Mouse (Mus musculus) lung, postnatal 10 days (tissue): Measurements from ENCODE around the gene Fam178b.
"Not testable (repeated sequence)": the region's sequence is repeated elsewhere in the genome, so short reads cannot be mapped to it uniquely, and the experiment has no call there.

Experiments used
- DNase-seq: peaks from one replicate; pipeline ENCODE4 v3.0.0; 2021

Gene Fam178b

GRCm38 (mm10) chr1:36539186-36539585 is 143.8 kb downstream of the Fam178b start, which contains the start of gene Gm42417:
Gene Gm42417, minus strand, starts transcription at chr1:36539429.
- DNase-seq, result peak; percentile 87

- no peak for DNase-seq
These were observed 144.3 kb downstream of the Fam178b start for GRCm38 (mm10) chr1:36538727-36539126.

GRCm38 (mm10) chr1:36536783-36537182 is 146.2 kb downstream of the Fam178b start, which contains the start of gene Ankrd23:
Gene Ankrd23, minus strand, starts transcription at chr1:36536883.
- DNase-seq, result not testable (repeated sequence)

- no peak for DNase-seq
These were observed 146.6 kb downstream of the Fam178b start for GRCm38 (mm10) chr1:36536397-36536728.

GRCm38 (mm10) chr1:36535477-36536396 is 147.2 kb downstream of the Fam178b start:
- peak; percentile 76 for DNase-seq

GRCm38 (mm10) chr1:36534595-36535058 is 148.4 kb downstream of the Fam178b start:
- peak; percentile 54 for DNase-seq

GRCm38 (mm10) chr1:36533546-36533945 is 149.4 kb downstream of the Fam178b start:
- DNase-seq, result peak; percentile 22

GRCm38 (mm10) chr1:36531461-36531860 is 151.5 kb downstream of the Fam178b start:
- DNase-seq, result no peak

GRCm38 (mm10) chr1:36530962-36531361 is 152.0 kb downstream of the Fam178b start:
- no peak for DNase-seq

- DNase-seq, result peak; percentile 15
These were observed 152.5 kb downstream of the Fam178b start for GRCm38 (mm10) chr1:36530485-36530884.

GRCm38 (mm10) chr1:36529875-36530274 is 153.1 kb downstream of the Fam178b start:
- no peak for DNase-seq

GRCm38 (mm10) chr1:36529274-36529673 is 153.7 kb downstream of the Fam178b start:
- no peak for DNase-seq

- DNase-seq, result peak; percentile 36
These were observed 154.6 kb downstream of the Fam178b start for GRCm38 (mm10) chr1:36528351-36528750.

GRCm38 (mm10) chr1:36526903-36527302 is 156.1 kb downstream of the Fam178b start:
- no peak for DNase-seq

- DNase-seq, result no peak
These were observed 157.2 kb downstream of the Fam178b start for GRCm38 (mm10) chr1:36525774-36526173.

GRCm38 (mm10) chr1:36524058-36524457 is 158.9 kb downstream of the Fam178b start:
- DNase-seq, result no peak

GRCm38 (mm10) chr1:36523332-36524013 is 159.5 kb downstream of the Fam178b start:
- DNase-seq, result no peak

GRCm38 (mm10) chr1:36522210-36522609 is 160.8 kb downstream of the Fam178b start:
- no peak for DNase-seq

- DNase-seq, result no peak
These were observed 163.4 kb downstream of the Fam178b start for GRCm38 (mm10) chr1:36519626-36520025.

GRCm38 (mm10) chr1:36518259-36518658 is 164.7 kb downstream of the Fam178b start:
- DNase-seq, result no peak

- DNase-seq, result peak; percentile 66
These were observed 169.3 kb downstream of the Fam178b start for GRCm38 (mm10) chr1:36513718-36514117.

- DNase-seq, result no peak
These were observed 169.7 kb downstream of the Fam178b start for GRCm38 (mm10) chr1:36513310-36513709.

GRCm38 (mm10) chr1:36512966-36513280 is 170.1 kb downstream of the Fam178b start:
- no peak for DNase-seq
